Mouse (Mus musculus): ENCODE results near the gene Eef1akmt2. TPM values are rescaled to one million over a fixed set of nuclear protein-coding genes. Genes with fewer than 3 reads are reported as not detected.

Gene Eef1akmt2
- total RNA-seq, 2 experiments from 2014 or later: 31.8 to 40.6 TPM

Other genes starting within 250 kb of the Eef1akmt2 start
- 15.0 and 18.9 TPM in 2 replicates for gene Lhpp, start 242.0 kb downstream of the Eef1akmt2 start, total RNA-seq (2014; fragmentation: Nextera tagmentation)
- 12.3 and 19.4 TPM in 2 replicates for gene Lhpp, start 242.0 kb downstream of the Eef1akmt2 start, total RNA-seq (2017)
- gene Fam53b, start 38.8 kb downstream of the Eef1akmt2 start, total RNA-seq (2014; fragmentation: Nextera tagmentation): 47.0 and 61.6 TPM in 2 replicates
- 11.5 and 21.2 TPM in 2 replicates for gene Fam53b, start 38.8 kb downstream of the Eef1akmt2 start, total RNA-seq (2017)
- 26.6 and 38.7 TPM in 2 replicates for gene Abraxas2, start 6.6 kb upstream of the Eef1akmt2 start, total RNA-seq (2014; fragmentation: Nextera tagmentation)
- gene Abraxas2, start 6.6 kb upstream of the Eef1akmt2 start, total RNA-seq (2017): 24.3 and 35.7 TPM in 2 replicates
- gene Zranb1, start 78.5 kb upstream of the Eef1akmt2 start, total RNA-seq (2014; fragmentation: Nextera tagmentation): 26.6 and 31.4 TPM in 2 replicates
- 53.5 and 54.7 TPM in 2 replicates for gene Zranb1, start 78.5 kb upstream of the Eef1akmt2 start, total RNA-seq (2017)

Measured in megakaryocyte-erythroid progenitor cell, adult 5-6 weeks (primary cell).